Mouse (Mus musculus) T-helper 2 cell (primary cell): ENCODE measurements around the gene Oit1.

Experiments used
- in situ Hi-C: fragments of 300-600 bp; cut with MboI, MseI; formaldehyde crosslinking; loops from one replicate; pipeline ENCODE4 v1.15.1; 2025; ENCODE audit warnings: high pct_unique_total_duplicates

The Oit1 gene

GRCm38 (mm10) chr14:8340226-8340625 lies 38.3 kb downstream of the Oit1 start:
- in situ Hi-C loops = no loop called here

GRCm38 (mm10) chr14:8335947-8336346 lies 42.6 kb downstream of the Oit1 start:
- in situ Hi-C loops = no loop called here

- in situ Hi-C loops = no loop called here
Observed at GRCm38 (mm10) chr14:8334511-8334910, 44.0 kb downstream of the Oit1 start.

- in situ Hi-C loops = no loop called here
Observed at GRCm38 (mm10) chr14:8332314-8333252, 46.0 kb downstream of the Oit1 start.

- in situ Hi-C loops = no loop called here
Observed at GRCm38 (mm10) chr14:8331307-8331905, 47.1 kb downstream of the Oit1 start.

- in situ Hi-C loops = no loop called here
Observed at GRCm38 (mm10) chr14:8330390-8330789, 48.2 kb downstream of the Oit1 start.

GRCm38 (mm10) chr14:8329552-8329951 lies 49.0 kb downstream of the Oit1 start:
- in situ Hi-C loops = no loop called here

- in situ Hi-C loops = no loop called here
Observed at GRCm38 (mm10) chr14:8327371-8327770, 51.2 kb downstream of the Oit1 start.

GRCm38 (mm10) chr14:8326961-8327360 lies 51.6 kb downstream of the Oit1 start:
- in situ Hi-C loops = no loop called here

- in situ Hi-C loops = no loop called here
Observed at GRCm38 (mm10) chr14:8325746-8326145, 52.8 kb downstream of the Oit1 start.

GRCm38 (mm10) chr14:8320528-8320927 lies 58.0 kb downstream of the Oit1 start:
- in situ Hi-C loops = no loop called here

- in situ Hi-C loops = no loop called here
Observed at GRCm38 (mm10) chr14:8317194-8318097, 61.1 kb downstream of the Oit1 start, which contains the start of gene Fam107a. Fam107a (minus strand) TSS chr14:8318023.

GRCm38 (mm10) chr14:8316366-8317193 lies 62.0 kb downstream of the Oit1 start:
- in situ Hi-C loops = no loop called here

GRCm38 (mm10) chr14:8315169-8315568 lies 63.4 kb downstream of the Oit1 start:
- in situ Hi-C loops = no loop called here

GRCm38 (mm10) chr14:8314536-8314935 lies 64.0 kb downstream of the Oit1 start:
- in situ Hi-C loops = no loop called here

GRCm38 (mm10) chr14:8313877-8314276 lies 64.7 kb downstream of the Oit1 start:
- in situ Hi-C loops = no loop called here

- in situ Hi-C loops = no loop called here
Observed at GRCm38 (mm10) chr14:8309621-8310141, 68.9 kb downstream of the Oit1 start.

GRCm38 (mm10) chr14:8308650-8309049 lies 69.9 kb downstream of the Oit1 start:
- in situ Hi-C loops = no loop called here

- in situ Hi-C loops = no loop called here
Observed at GRCm38 (mm10) chr14:8306884-8307283, 71.7 kb downstream of the Oit1 start.

GRCm38 (mm10) chr14:8305014-8305413 lies 73.5 kb downstream of the Oit1 start:
- in situ Hi-C loops = no loop called here

GRCm38 (mm10) chr14:8304082-8304481 lies 74.5 kb downstream of the Oit1 start:
- in situ Hi-C loops = no loop called here
